Mouse (Mus musculus): ENCODE results near the gene Anp32e. TPM values are rescaled to one million over a fixed set of nuclear protein-coding genes. Genes with fewer than 3 reads are reported as not detected.

The Anp32e gene
- total RNA-seq (2014; rRNA removed): 8.5 and 11.7 TPM in 2 replicates
- polyA plus RNA-seq (2012; rRNA removed): 3.7 and 3.8 TPM in 2 replicates

- TF ChIP-seq CTCF (IDR thresholded peaks at IDR 0.05; ENCODE audit: low read depth, low read length) (no peak), POLR2A (IDR thresholded peaks at IDR 0.05; ENCODE audit: extremely low read depth, insufficient read depth, low read length) (peak; percentile 91)
- H3K27ac ChIP-seq (replicated peaks; ENCODE audit: insufficient read depth, low read depth, low read length): peak within 1 kb of the TSS; percentile 35
- H3K9ac ChIP-seq (ENCODE audit: low read depth, low read length): peak within 1 kb of the TSS; percentile 89
- H3K36me3 ChIP-seq (ENCODE audit: control insufficient read depth, insufficient read depth, low read length): no peaks in the 10 kb centered on the region
- under 1% methylated on average over 49 of the region's 49 CpGs for WGBS
- H3K4me1 ChIP-seq (ENCODE audit: control insufficient read depth, insufficient read depth, low read length): peaks cover 2% of the 10 kb centered on the region
- peak; percentile 96 for DNase-seq (ENCODE audit: extremely low read depth, low read depth, low spot score)
- H3K27me3 ChIP-seq (ENCODE audit: control insufficient read depth, insufficient read depth, low read length): no peaks in the 10 kb centered on the region
- H3K4me3 ChIP-seq (ENCODE audit: insufficient read depth, low read depth, low read length): peak within 1 kb of the TSS; percentile 91
- H3K79me2 ChIP-seq (ENCODE audit: control insufficient read depth, insufficient read depth, low read length): peaks cover 4% of the 10 kb centered on the region; the same call in 1 of the 2 replicates
These were observed at the start of gene Anp32e for GRCm38 (mm10) chr3:95928658-95929503. Anp32e (plus strand) TSS chr3:95929246.

- peak; percentile 96 for DNase-seq (ENCODE audit: extremely low read depth, low read depth, low spot score)
- Histone ChIP-seq H3K4me1 (ENCODE audit: control insufficient read depth, insufficient read depth, low read length) (peaks cover 15% of the 10 kb centered on the region), H3K9ac (ENCODE audit: low read depth, low read length) (peak within 1 kb of the TSS; percentile 76), H3K36me3 (ENCODE audit: control insufficient read depth, insufficient read depth, low read length) (peaks cover 5% of the 10 kb centered on the region; the same call in 1 of the 2 replicates), H3K27ac (replicated peaks; ENCODE audit: insufficient read depth, low read depth, low read length) (peak within 1 kb of the TSS; percentile 79), H3K4me3 (ENCODE audit: insufficient read depth, low read depth, low read length) (peak within 1 kb of the TSS; percentile 69), H3K27me3 (ENCODE audit: control insufficient read depth, insufficient read depth, low read length) (no peaks in the 10 kb centered on the region), H3K79me2 (ENCODE audit: control insufficient read depth, insufficient read depth, low read length) (no peaks in the 10 kb centered on the region)
- TF ChIP-seq CTCF (IDR thresholded peaks at IDR 0.05; ENCODE audit: low read depth, low read length) (no peak), POLR2A (IDR thresholded peaks at IDR 0.05; ENCODE audit: extremely low read depth, insufficient read depth, low read length) (peak; percentile 93)
- under 1% methylated on average over 66 of the region's 66 CpGs for WGBS
These were observed 46.8 kb upstream of the Anp32e start, which contains the start of gene Ciart for GRCm38 (mm10) chr3:95881979-95882815. Ciart (minus strand) TSS chr3:95882251.

DNA sequence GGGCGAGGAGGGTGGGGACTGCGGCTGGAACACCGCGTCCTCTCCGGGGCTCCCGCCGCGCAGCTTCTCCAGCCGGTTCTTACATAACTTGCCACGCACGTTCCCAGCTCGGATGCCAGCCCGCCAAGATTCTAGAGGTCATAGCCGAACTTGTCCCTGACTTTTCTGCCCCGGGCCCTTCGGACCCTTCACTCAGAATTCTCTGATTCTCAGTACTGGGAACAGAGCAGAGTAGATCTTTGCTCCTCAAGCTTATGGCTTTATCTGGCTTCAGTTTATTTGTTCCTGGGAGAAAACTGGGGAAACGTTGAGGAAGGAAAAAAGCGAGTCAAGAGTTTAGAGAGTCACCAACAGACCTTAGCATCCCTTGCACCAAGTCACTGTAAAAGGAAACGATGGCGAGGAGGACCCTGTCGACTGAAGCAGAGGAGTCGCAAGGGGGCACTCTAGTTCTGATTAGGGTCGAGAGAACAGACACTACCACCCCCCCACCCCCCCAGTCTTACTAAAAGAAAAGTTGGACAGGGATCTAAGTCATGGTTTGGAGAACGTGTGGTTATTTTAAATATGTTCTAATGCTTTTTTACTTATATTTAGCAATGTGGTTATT is 46.1 kb upstream of the Anp32e start:
- H3K27me3 ChIP-seq (ENCODE audit: control insufficient read depth, insufficient read depth, low read length): no peaks in the 10 kb centered on the region
- peaks cover 5% of the 10 kb centered on the region; the same call in 1 of the 2 replicates for H3K36me3 ChIP-seq (ENCODE audit: control insufficient read depth, insufficient read depth, low read length)
- TF ChIP-seq CTCF (IDR thresholded peaks at IDR 0.05; ENCODE audit: low read depth, low read length) (peak; percentile 64), POLR2A (IDR thresholded peaks at IDR 0.05; ENCODE audit: extremely low read depth, insufficient read depth, low read length) (no peak)
- H3K79me2 ChIP-seq (ENCODE audit: control insufficient read depth, insufficient read depth, low read length): no peaks in the 10 kb centered on the region
- peaks cover 19% of the 10 kb centered on the region for H3K4me1 ChIP-seq (ENCODE audit: control insufficient read depth, insufficient read depth, low read length)
- DNase-seq (ENCODE audit: extremely low read depth, low read depth, low spot score): peak; percentile 60
- peak overlapping the region; percentile 57 for H3K4me3 ChIP-seq (ENCODE audit: insufficient read depth, low read depth, low read length)
- H3K27ac ChIP-seq (replicated peaks; ENCODE audit: insufficient read depth, low read depth, low read length): peak overlapping the region; percentile 79
- H3K9ac ChIP-seq (ENCODE audit: low read depth, low read length): peak overlapping the region; percentile 76
- 1% methylated on average over 24 of the region's 24 CpGs for WGBS

- DNase-seq (ENCODE audit: extremely low read depth, low read depth, low spot score): peak; percentile 86
- Histone ChIP-seq H3K27me3 (ENCODE audit: control insufficient read depth, insufficient read depth, low read length) (no peaks in the 10 kb centered on the region), H3K9ac (ENCODE audit: low read depth, low read length) (no peak overlapping the region), H3K4me3 (ENCODE audit: insufficient read depth, low read depth, low read length) (no peak overlapping the region), H3K79me2 (ENCODE audit: control insufficient read depth, insufficient read depth, low read length) (no peaks in the 10 kb centered on the region), H3K36me3 (ENCODE audit: control insufficient read depth, insufficient read depth, low read length) (peaks cover 5% of the 10 kb centered on the region; the same call in 1 of the 2 replicates), H3K27ac (replicated peaks; ENCODE audit: insufficient read depth, low read depth, low read length) (peak overlapping the region; percentile 38), H3K4me1 (ENCODE audit: control insufficient read depth, insufficient read depth, low read length) (peaks cover 13% of the 10 kb centered on the region)
- TF ChIP-seq CTCF (IDR thresholded peaks at IDR 0.05; ENCODE audit: low read depth, low read length): no peak
- TF ChIP-seq POLR2A (IDR thresholded peaks at IDR 0.05; ENCODE audit: extremely low read depth, insufficient read depth, low read length): no peak
- 49% methylated on average over 5 of the region's 5 CpGs for WGBS
These were observed 44.6 kb upstream of the Anp32e start for GRCm38 (mm10) chr3:95884400-95884799.

GRCm38 (mm10) chr3:95887596-95887995 is 41.5 kb upstream of the Anp32e start:
- Histone ChIP-seq H3K27me3 (ENCODE audit: control insufficient read depth, insufficient read depth, low read length) (no peaks in the 10 kb centered on the region), H3K79me2 (ENCODE audit: control insufficient read depth, insufficient read depth, low read length) (no peaks in the 10 kb centered on the region), H3K4me3 (ENCODE audit: insufficient read depth, low read depth, low read length) (no peak overlapping the region), H3K4me1 (ENCODE audit: control insufficient read depth, insufficient read depth, low read length) (peaks cover 16% of the 10 kb centered on the region), H3K36me3 (ENCODE audit: control insufficient read depth, insufficient read depth, low read length) (no peaks in the 10 kb centered on the region), H3K9ac (ENCODE audit: low read depth, low read length) (no peak overlapping the region), H3K27ac (replicated peaks; ENCODE audit: insufficient read depth, low read depth, low read length) (peak overlapping the region; percentile 43; the same call in 1 of the 2 replicates)
- 53% methylated on average over 4 of the region's 4 CpGs for WGBS
- DNase-seq (ENCODE audit: extremely low read depth, low read depth, low spot score): peak; percentile 82
- no peak for TF ChIP-seq CTCF (IDR thresholded peaks at IDR 0.05; ENCODE audit: low read depth, low read length)
- 0 out of 2 replicates have a peak, but pooled peaks have one; percentile 9 for TF ChIP-seq POLR2A (IDR thresholded peaks at IDR 0.05; ENCODE audit: extremely low read depth, insufficient read depth, low read length)

All from liver, adult 2 months (tissue).